Mouse (Mus musculus): ENCODE measurements around the gene Cxcl1. TPM values are rescaled to one million over a fixed set of nuclear protein-coding genes. Genes with fewer than 3 reads are reported as not detected.
A peak's percentile ranks its signal among the peaks of the same experiment; 100 is the strongest.
"Not testable (repeated sequence)": the region's sequence is repeated elsewhere in the genome, so short reads cannot be mapped to it uniquely, and the experiment has no call there.

Gene Cxcl1
- 0.39 and 0.68 TPM in 2 replicates for polyA plus RNA-seq (2015; fragmentation: Nextera tagmentation; extraction: Ambion mirVana)

DNA sequence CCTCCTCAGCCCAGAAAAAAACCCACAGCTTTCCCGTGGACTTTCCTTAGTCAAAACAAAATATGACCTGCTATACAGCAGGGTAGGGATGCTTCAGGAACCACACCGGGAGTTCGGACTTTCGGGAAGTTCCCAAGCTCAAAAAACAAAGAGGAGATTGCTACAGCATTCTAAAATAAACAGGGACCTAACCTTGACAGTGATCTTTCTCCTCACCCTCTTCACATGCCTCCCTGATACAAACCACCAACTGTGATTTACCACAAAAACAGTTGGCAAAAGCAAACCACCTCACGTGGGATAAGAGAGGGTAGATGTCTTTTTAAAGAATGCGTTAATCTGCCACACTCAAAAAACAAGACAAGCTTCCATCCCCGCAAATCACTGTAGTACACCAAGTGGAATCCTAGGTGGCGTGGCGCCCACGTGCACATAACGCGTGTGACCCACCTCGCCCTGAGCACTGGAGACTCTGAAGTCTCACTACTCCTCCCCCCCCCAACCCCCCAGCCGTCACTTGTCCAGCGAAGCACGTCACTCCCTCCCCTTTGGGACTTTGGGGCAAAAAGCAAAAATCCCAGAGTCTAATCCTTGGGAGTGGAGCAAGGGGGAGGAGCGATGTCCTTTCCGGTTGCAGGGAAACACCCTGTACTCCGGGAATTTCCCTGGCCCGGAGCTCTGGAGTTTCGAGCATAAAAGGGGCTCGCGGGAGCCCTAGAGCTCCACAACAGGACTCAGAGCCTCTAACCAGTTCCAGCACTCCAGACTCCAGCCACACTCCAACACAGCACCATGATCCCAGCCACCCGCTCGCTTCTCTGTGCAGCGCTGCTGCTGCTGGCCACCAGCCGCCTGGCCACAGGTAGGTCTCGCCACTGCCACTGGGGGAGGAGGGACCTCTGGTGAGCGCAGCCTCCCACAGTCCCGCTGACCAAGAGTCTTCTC, at the start of gene Cxcl1:
Gene Cxcl1, plus strand, starts transcription at position 723 of the 945 bp plus-strand sequence.
- H3K27me3 ChIP-seq (replicated peaks) = no peaks in the 10 kb centered on the region
- 0 out of 2 replicates have a peak within 1 kb of the TSS, but pooled peaks have one; percentile 44 for H3K27ac ChIP-seq
- ATAC-seq = peak; percentile 94
- H3K4me1 ChIP-seq (replicated peaks) = no peaks in the 10 kb centered on the region
- H3K4me3 ChIP-seq (replicated peaks) = peak within 1 kb of the TSS; percentile 52
- WGBS = 11% methylated on average over 30 of the region's 30 CpGs
- H3K36me3 ChIP-seq = no peaks in the 10 kb centered on the region
- peak within 1 kb of the TSS; percentile 64 for H3K9ac ChIP-seq
- no peaks in the 10 kb centered on the region for H3K9me3 ChIP-seq
- H3K4me2 ChIP-seq (replicated peaks) = peak within 1 kb of the TSS; percentile 91

- Histone ChIP-seq H3K36me3 (no peaks in the 10 kb centered on the region), H3K27me3 (replicated peaks) (no peaks in the 10 kb centered on the region), H3K4me2 (replicated peaks) (no peak overlapping the region), H3K9ac (no peak overlapping the region), H3K27ac (no peak overlapping the region), H3K9me3 (no peaks in the 10 kb centered on the region), H3K4me3 (replicated peaks) (no peak overlapping the region), H3K4me1 (replicated peaks) (no peaks in the 10 kb centered on the region)
- 83% methylated on average over 3 of the region's 3 CpGs for WGBS
- ATAC-seq = no peak
Observed at GRCm38 (mm10) chr5:90843891-90844290, 47.1 kb upstream of the Cxcl1 start.

GRCm38 (mm10) chr5:90850096-90850495, 40.9 kb upstream of the Cxcl1 start:
- H3K36me3 ChIP-seq; H3K4me2 ChIP-seq (replicated peaks); H3K27ac ChIP-seq; H3K9me3 ChIP-seq; H3K4me3 ChIP-seq (replicated peaks); H3K9ac ChIP-seq; ATAC-seq; H3K4me1 ChIP-seq (replicated peaks); H3K27me3 ChIP-seq (replicated peaks): not testable (repeated sequence)
- WGBS = 91% methylated on average over 7 of the region's 7 CpGs

- not testable (repeated sequence) for H3K9ac ChIP-seq; H3K36me3 ChIP-seq; H3K4me1 ChIP-seq (replicated peaks); H3K4me2 ChIP-seq (replicated peaks); H3K27ac ChIP-seq; ATAC-seq; H3K9me3 ChIP-seq; H3K4me3 ChIP-seq (replicated peaks); H3K27me3 ChIP-seq (replicated peaks)
- 96% methylated on average over 11 of the region's 11 CpGs for WGBS
Observed at GRCm38 (mm10) chr5:90851391-90851790, 39.6 kb upstream of the Cxcl1 start.

- no peaks in the 10 kb centered on the region for H3K9me3 ChIP-seq
- no peak overlapping the region for H3K4me3 ChIP-seq (replicated peaks)
- H3K27me3 ChIP-seq (replicated peaks) = no peaks in the 10 kb centered on the region
- no peak overlapping the region for H3K9ac ChIP-seq
- H3K27ac ChIP-seq = no peak overlapping the region
- WGBS = 85% methylated on average over 4 of the region's 4 CpGs
- no peaks in the 10 kb centered on the region for H3K36me3 ChIP-seq
- no peak overlapping the region for H3K4me2 ChIP-seq (replicated peaks)
- ATAC-seq = no peak
- H3K4me1 ChIP-seq (replicated peaks) = no peaks in the 10 kb centered on the region
Observed at GRCm38 (mm10) chr5:90853206-90853605, 37.8 kb upstream of the Cxcl1 start.

DNA sequence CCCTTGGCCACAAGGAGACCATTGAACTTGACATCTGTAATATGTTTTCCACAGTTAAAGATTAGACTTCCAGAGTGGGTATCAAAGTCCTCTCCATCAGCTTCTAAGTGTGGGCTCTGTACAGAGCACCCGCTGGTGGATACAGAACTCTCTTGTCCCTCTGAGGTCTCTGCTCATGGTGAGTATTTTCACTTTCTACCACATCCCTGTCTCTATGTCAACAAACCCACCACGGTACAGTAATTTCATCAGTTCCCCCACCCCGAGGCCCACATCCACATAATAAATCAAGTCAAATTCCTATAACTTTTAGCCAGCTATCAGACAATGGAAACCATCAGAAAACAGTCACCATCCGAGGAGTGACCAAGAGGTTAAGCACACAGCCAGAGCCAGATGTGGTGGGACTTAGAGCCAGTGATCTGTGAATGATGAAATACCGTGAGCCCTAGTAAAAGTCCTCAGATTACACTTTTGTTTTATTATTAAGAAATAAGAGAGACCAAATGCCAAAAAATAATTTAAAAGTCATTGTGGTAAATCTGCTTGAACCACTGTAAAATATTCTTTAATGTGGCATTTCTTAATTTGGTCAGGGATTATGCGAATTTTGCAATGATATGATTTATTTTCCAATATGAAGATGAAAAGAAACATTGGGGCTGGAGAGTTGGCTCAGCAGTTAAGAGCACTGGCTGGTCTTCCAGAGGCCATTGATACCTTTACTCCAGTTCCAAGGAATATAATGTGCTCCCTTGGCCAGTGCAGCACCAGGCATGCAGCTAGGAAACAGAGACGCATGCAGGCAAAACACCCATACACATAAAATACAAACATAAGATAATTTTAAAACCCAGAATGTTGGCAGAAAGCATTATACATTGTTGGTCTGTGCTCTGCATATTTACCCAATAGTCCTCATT, 35.5 kb upstream of the Cxcl1 start:
- Histone ChIP-seq H3K4me3 (replicated peaks) (no peak overlapping the region), H3K9me3 (no peaks in the 10 kb centered on the region), H3K4me1 (replicated peaks) (no peaks in the 10 kb centered on the region), H3K27me3 (replicated peaks) (no peaks in the 10 kb centered on the region), H3K4me2 (replicated peaks) (no peak overlapping the region), H3K36me3 (no peaks in the 10 kb centered on the region), H3K27ac (no peak overlapping the region), H3K9ac (no peak overlapping the region)
- WGBS = 70% methylated on average over 7 of the region's 7 CpGs
- ATAC-seq = no peak

- no peaks in the 10 kb centered on the region for H3K9me3 ChIP-seq
- H3K9ac ChIP-seq = no peak overlapping the region
- no peaks in the 10 kb centered on the region for H3K27me3 ChIP-seq (replicated peaks)
- no peak overlapping the region for H3K27ac ChIP-seq
- H3K4me2 ChIP-seq (replicated peaks) = no peak overlapping the region
- 70% methylated on average over 5 of the region's 5 CpGs for WGBS
- H3K36me3 ChIP-seq = no peaks in the 10 kb centered on the region
- H3K4me3 ChIP-seq (replicated peaks) = no peak overlapping the region
- H3K4me1 ChIP-seq (replicated peaks) = no peaks in the 10 kb centered on the region
- ATAC-seq = no peak
Observed at GRCm38 (mm10) chr5:90857463-90857862, 33.6 kb upstream of the Cxcl1 start.

GRCm38 (mm10) chr5:90858429-90858828, 32.6 kb upstream of the Cxcl1 start:
- no peaks in the 10 kb centered on the region for H3K4me1 ChIP-seq (replicated peaks)
- H3K36me3 ChIP-seq = no peaks in the 10 kb centered on the region
- H3K9me3 ChIP-seq = no peaks in the 10 kb centered on the region
- no peak overlapping the region for H3K9ac ChIP-seq
- no peak overlapping the region for H3K4me3 ChIP-seq (replicated peaks)
- no peak overlapping the region for H3K27ac ChIP-seq
- H3K4me2 ChIP-seq (replicated peaks) = no peak overlapping the region
- WGBS = 92% methylated on average over 2 of the region's 2 CpGs
- no peaks in the 10 kb centered on the region for H3K27me3 ChIP-seq (replicated peaks)
- no peak for ATAC-seq

- Histone ChIP-seq H3K9ac (no peak overlapping the region), H3K4me2 (replicated peaks) (no peak overlapping the region), H3K36me3 (no peaks in the 10 kb centered on the region), H3K4me1 (replicated peaks) (no peaks in the 10 kb centered on the region), H3K4me3 (replicated peaks) (no peak overlapping the region), H3K9me3 (no peaks in the 10 kb centered on the region), H3K27me3 (replicated peaks) (no peaks in the 10 kb centered on the region), H3K27ac (no peak overlapping the region)
- no peak for ATAC-seq
- 80% methylated on average over 3 of the region's 3 CpGs for WGBS
Observed at GRCm38 (mm10) chr5:90859031-90859430, 32.0 kb upstream of the Cxcl1 start.

GRCm38 (mm10) chr5:90861876-90862375, 29.1 kb upstream of the Cxcl1 start:
- Histone ChIP-seq H3K27me3 (replicated peaks) (no peaks in the 10 kb centered on the region), H3K4me3 (replicated peaks) (no peak overlapping the region), H3K27ac (no peak overlapping the region), H3K36me3 (no peaks in the 10 kb centered on the region), H3K9me3 (no peaks in the 10 kb centered on the region), H3K4me1 (replicated peaks) (no peaks in the 10 kb centered on the region), H3K4me2 (replicated peaks) (no peak overlapping the region), H3K9ac (no peak overlapping the region)
- WGBS = 62% methylated on average over 6 of the region's 6 CpGs
- ATAC-seq = no peak

DNA sequence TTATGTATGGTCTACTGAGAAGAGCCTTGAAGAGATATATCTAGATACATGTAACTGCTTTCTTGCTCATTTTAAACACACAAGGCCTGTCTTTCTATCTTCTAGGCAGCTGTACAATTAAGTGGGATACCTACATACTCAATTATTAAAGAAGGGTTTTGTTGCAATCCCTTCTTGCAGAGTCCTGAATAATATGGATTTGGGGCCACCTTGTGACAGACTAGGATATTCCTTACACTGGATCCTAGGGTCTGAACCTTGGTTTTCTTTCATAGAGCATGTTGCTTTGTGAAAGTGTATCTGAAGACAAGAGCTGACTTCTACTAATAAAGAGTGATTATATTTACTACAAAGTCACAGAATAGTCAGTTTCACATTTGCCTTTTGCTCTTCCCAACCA, 24.3 kb upstream of the Cxcl1 start:
- ATAC-seq = no peak
- H3K27me3 ChIP-seq (replicated peaks) = no peaks in the 10 kb centered on the region
- H3K36me3 ChIP-seq = no peaks in the 10 kb centered on the region
- no peak overlapping the region for H3K4me2 ChIP-seq (replicated peaks)
- H3K9me3 ChIP-seq = no peaks in the 10 kb centered on the region
- H3K4me1 ChIP-seq (replicated peaks) = no peaks in the 10 kb centered on the region
- H3K4me3 ChIP-seq (replicated peaks) = no peak overlapping the region
- H3K9ac ChIP-seq = no peak overlapping the region
- no peak overlapping the region for H3K27ac ChIP-seq

DNA sequence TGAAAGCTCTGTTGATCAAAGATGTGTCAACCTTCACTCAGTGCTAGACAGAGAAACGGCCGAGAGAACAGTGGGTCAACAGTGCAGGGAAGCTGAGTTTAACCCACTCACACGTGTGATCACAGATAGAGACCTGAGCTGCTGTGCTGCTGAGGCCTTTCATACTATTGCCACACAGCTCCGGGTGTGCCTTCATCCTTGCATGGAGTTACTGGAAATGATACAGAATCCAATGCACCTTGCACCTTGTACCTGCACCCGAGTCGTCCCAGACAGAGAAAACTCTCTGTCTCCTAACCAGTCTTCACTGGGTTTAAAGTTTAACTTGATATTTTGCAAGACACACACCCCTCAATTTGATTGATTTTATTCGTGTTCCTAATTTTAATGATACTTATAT, 18.7 kb upstream of the Cxcl1 start:
- Histone ChIP-seq H3K4me2 (replicated peaks) (no peak overlapping the region), H3K4me1 (replicated peaks) (no peaks in the 10 kb centered on the region), H3K4me3 (replicated peaks) (no peak overlapping the region), H3K9me3 (no peaks in the 10 kb centered on the region), H3K9ac (no peak overlapping the region), H3K36me3 (no peaks in the 10 kb centered on the region), H3K27me3 (replicated peaks) (no peaks in the 10 kb centered on the region), H3K27ac (no peak overlapping the region)
- WGBS = 66% methylated on average over 7 of the region's 7 CpGs
- ATAC-seq = peak; percentile 93
